Mouse (Mus musculus) cortical plate, adult 2 months (tissue): ENCODE measurements around the gene Muc15.

ENCODE experiments used
- CTCF ChIP-seq: fragments of 200-500 bp; IDR thresholded peaks from 2 replicates; pipeline ENCODE4 v1.5.1; 2011; ENCODE audit warnings: mild to moderate bottlenecking, control low read depth, low read length; ENCODE audit not compliant: insufficient read depth; ENCODE audit errors: extremely low read depth
- POLR2A ChIP-seq: fragments of 200-500 bp; IDR thresholded peaks from 2 replicates; pipeline ENCODE4 v1.6.1; 2011; ENCODE audit warnings: mild to moderate bottlenecking, low read length, control low read depth; ENCODE audit not compliant: insufficient read depth; ENCODE audit errors: extremely low read depth

DNA sequence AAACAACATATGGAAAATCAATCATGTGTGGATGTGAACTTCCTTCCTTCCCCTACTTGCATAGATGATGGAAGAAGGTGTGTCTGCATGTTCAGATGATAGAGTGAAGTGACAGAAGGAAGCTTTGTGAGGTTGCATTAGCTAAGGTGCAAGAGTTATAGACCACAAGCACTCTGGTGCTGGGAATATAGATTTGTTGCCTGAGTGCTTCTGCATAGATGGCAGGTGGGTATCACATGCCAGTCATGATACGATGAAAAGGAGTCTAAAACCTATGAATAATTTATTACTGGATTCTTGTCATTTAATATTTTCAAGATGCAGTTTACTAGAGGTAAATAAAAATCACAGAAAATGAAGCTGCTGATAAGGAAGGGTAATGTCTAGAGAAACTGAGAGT, 18.6 kb downstream of the Muc15 start:
- TF ChIP-seq CTCF (no peak), POLR2A (no peak)
